Mouse (Mus musculus) heart, adult 2 months (tissue): ENCODE results near the gene Ghr. TPM values are rescaled to one million over a fixed set of nuclear protein-coding genes. Genes with fewer than 3 reads are reported as not detected.
A peak's percentile ranks its signal among the peaks of the same experiment; 100 is the strongest.

Experiments
- DNase-seq, 2 experiments: peaks; one replicate each; pipeline ENCODE4 v3.0.0; 2021
- H3K27ac ChIP-seq: fragments of 200-600 bp; 2 replicates; pipeline ENCODE4 v1.8.1; 2022
- H3K27me3 ChIP-seq: fragments of 200-500 bp; 2 replicates; pipeline ENCODE4 v1.6.1; 2012; ENCODE audit warnings: mild to moderate bottlenecking, low read length, inconsistent platforms, mixed read lengths; ENCODE audit not compliant: control insufficient read depth, insufficient read depth
- H3K36me3 ChIP-seq: fragments of 200-500 bp; 2 replicates; pipeline ENCODE4 v1.6.1; 2012; ENCODE audit warnings: low read length, inconsistent platforms; ENCODE audit not compliant: control insufficient read depth, insufficient read depth
- H3K4me1 ChIP-seq: fragments of 200-500 bp; 2 replicates; pipeline ENCODE4 v1.6.1; 2011; ENCODE audit warnings: low read length; ENCODE audit not compliant: control insufficient read depth, insufficient read depth
- H3K4me3 ChIP-seq: fragments of 200-600 bp; 2 replicates; pipeline ENCODE4 v1.8.1; 2022
- H3K79me2 ChIP-seq: fragments of 200-500 bp; replicated peaks from 2 replicates; pipeline ENCODE4 v1.6.1; 2012; ENCODE audit warnings: mild to moderate bottlenecking, inconsistent platforms, low read length, moderate library complexity, mixed read lengths; ENCODE audit not compliant: control insufficient read depth, insufficient read depth
- H3K9ac ChIP-seq: fragments of 200-500 bp; 2 replicates; pipeline ENCODE4 v1.6.1; 2012; ENCODE audit warnings: low read depth, mild to moderate bottlenecking, control low read depth, inconsistent platforms, low read length, mixed read lengths
- CTCF ChIP-seq: fragments of 200-600 bp; IDR thresholded peaks from 2 replicates; pipeline ENCODE4 v1.8.1; 2022; ENCODE audit warnings: antibody characterized with exemption, mild to moderate bottlenecking, moderate library complexity
- EP300 ChIP-seq: fragments of 200-500 bp; IDR thresholded peaks from 2 replicates; pipeline ENCODE4 v1.6.1; 2011; ENCODE audit warnings: low read depth, low read length, control low read depth; ENCODE audit not compliant: insufficient read depth
- POLR2A ChIP-seq: fragments of 200-500 bp; IDR thresholded peaks from 2 replicates; pipeline ENCODE4 v1.6.1; 2011; ENCODE audit warnings: mild to moderate bottlenecking, low read depth, low read length, control low read depth; ENCODE audit not compliant: insufficient read depth
- WGBS: fragments of 180-500 bp; shearing (Covaris S2); methylation state at CpG from one replicate; pipeline ENCODE4 v1.1.7; 2018; 5-methylcytosine and 5-hydroxymethylcytosine counted together
- intact Hi-C: fragments of 180-260 bp; cut with DNase I; formaldehyde crosslinking; loops from one replicate; pipeline ENCODE4 v1.15.1; 2025
- polyA plus RNA-seq: library from polyadenylated mRNA; depleted of rRNA; stranded (reverse); fragments of >200 nt; gene quantifications from 2 replicates; pipeline ENCODE4 v1.2.3, GENCODE M21; 2012
- total RNA-seq, 2 experiments: library from RNA; stranded (reverse); gene quantifications; 2 replicates each; pipeline ENCODE4 v1.2.3; 2021

The Ghr gene
- total and polyA plus RNA-seq, 3 experiments: 46.1 to 161 (median 160) TPM

- no peaks in the 10 kb centered on the region for H3K27me3 ChIP-seq
- H3K36me3 ChIP-seq: peaks cover 4% of the 10 kb centered on the region
- H3K9ac ChIP-seq: no peak overlapping the region
- WGBS: 43% methylated on average over 4 of the region's 4 CpGs
- peaks cover 2% of the 10 kb centered on the region for H3K4me1 ChIP-seq
- TF ChIP-seq POLR2A (no peak), EP300 (no peak), CTCF (no peak)
- no peaks in the 10 kb centered on the region for H3K79me2 ChIP-seq
- DNase-seq: peak; percentile 31 to 34
- no peak overlapping the region for H3K4me3 ChIP-seq
- H3K27ac ChIP-seq: no peak overlapping the region
- intact Hi-C loops: loop anchor here (5.0 kb wide), 1 partner anchor 150 kb away; no protein-coding TSS in a partner anchor
Observed at GRCm38 (mm10) chr15:3341806-3342582, 241.3 kb downstream of the Ghr start.

GRCm38 (mm10) chr15:3339847-3340246 is 243.4 kb downstream of the Ghr start:
- intact Hi-C loops: loop anchor here (5.0 kb wide), 1 partner anchor 152 kb away; no protein-coding TSS in a partner anchor
- H3K36me3 ChIP-seq: peaks cover 4% of the 10 kb centered on the region
- H3K27me3 ChIP-seq: no peaks in the 10 kb centered on the region
- H3K27ac ChIP-seq: no peak overlapping the region
- H3K9ac ChIP-seq: no peak overlapping the region
- peaks cover 2% of the 10 kb centered on the region for H3K4me1 ChIP-seq
- no peak for DNase-seq
- WGBS: 74% methylated on average over 3 of the region's 3 CpGs
- no peak for TF ChIP-seq EP300
- no peak for TF ChIP-seq CTCF
- TF ChIP-seq POLR2A: no peak
- no peaks in the 10 kb centered on the region for H3K79me2 ChIP-seq
- H3K4me3 ChIP-seq: no peak overlapping the region

DNA sequence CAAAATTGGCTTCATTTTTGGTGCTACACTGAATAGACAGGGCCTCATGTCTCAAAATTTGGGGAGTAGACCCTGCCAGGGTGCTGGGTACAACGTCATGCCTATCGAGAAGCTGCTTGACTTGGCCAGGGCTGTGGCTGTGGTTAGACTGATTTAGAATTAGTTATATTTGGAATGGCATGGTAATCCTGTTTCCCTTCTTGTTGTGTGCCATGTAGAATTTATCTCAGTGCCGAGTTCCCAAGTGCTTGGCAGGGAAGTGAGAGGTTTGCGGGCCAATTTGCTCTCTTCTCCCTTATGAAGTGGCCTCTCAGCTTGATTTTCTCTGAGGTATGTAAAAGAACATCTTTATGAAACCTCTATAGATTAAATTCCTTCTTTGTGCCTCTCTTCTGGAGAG is 250.8 kb downstream of the Ghr start:
- H3K27ac ChIP-seq: peak overlapping the region; percentile 76
- peaks cover 11% of the 10 kb centered on the region for H3K36me3 ChIP-seq
- peak; percentile 22 to 65 for DNase-seq
- no peaks in the 10 kb centered on the region for H3K27me3 ChIP-seq
- H3K79me2 ChIP-seq: no peaks in the 10 kb centered on the region
- H3K4me3 ChIP-seq: no peak overlapping the region
- WGBS: 65% methylated on average over 4 of the region's 4 CpGs
- no peak for TF ChIP-seq EP300
- TF ChIP-seq POLR2A: no peak
- TF ChIP-seq CTCF: no peak
- intact Hi-C loops: no loop called here
- H3K4me1 ChIP-seq: peaks cover 5% of the 10 kb centered on the region
- H3K9ac ChIP-seq: no peak overlapping the region

GRCm38 (mm10) chr15:3331813-3332212 is 251.5 kb downstream of the Ghr start:
- Histone ChIP-seq H3K4me3 (no peak overlapping the region), H3K4me1 (peaks cover 5% of the 10 kb centered on the region), H3K27me3 (no peaks in the 10 kb centered on the region), H3K79me2 (no peaks in the 10 kb centered on the region), H3K36me3 (peaks cover 11% of the 10 kb centered on the region), H3K27ac (peak overlapping the region; percentile 76), H3K9ac (no peak overlapping the region)
- no peak for DNase-seq
- WGBS: 50% methylated on average over 2 of the region's 2 CpGs
- intact Hi-C loops: no loop called here
- no peak for TF ChIP-seq EP300
- TF ChIP-seq CTCF: no peak
- TF ChIP-seq POLR2A: no peak

DNA sequence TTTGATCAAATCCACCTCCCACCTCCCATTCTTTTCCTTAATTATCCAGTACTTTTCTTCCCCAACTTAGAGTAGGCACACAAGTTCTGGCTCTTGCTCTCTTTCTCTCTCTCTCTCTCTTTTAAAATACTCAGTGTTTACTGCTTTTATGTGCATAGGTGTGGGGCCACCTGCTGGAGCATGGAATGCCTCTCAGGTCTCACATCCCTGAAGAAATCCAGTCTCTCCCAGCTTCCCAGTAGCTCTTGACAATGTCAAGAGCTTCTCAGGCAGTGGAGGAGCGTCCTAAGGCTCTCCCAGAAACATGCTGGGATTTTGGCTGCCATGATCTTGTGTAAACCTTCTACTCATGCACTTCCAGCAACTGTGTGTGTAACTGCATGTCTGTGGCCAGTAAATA is 253.0 kb downstream of the Ghr start:
- intact Hi-C loops: no loop called here
- H3K9ac ChIP-seq: no peak overlapping the region
- H3K4me1 ChIP-seq: peaks cover 5% of the 10 kb centered on the region
- peaks cover 11% of the 10 kb centered on the region for H3K36me3 ChIP-seq
- no peak overlapping the region for H3K4me3 ChIP-seq
- H3K79me2 ChIP-seq: no peaks in the 10 kb centered on the region
- TF ChIP-seq EP300: no peak
- TF ChIP-seq CTCF: 0 out of 2 replicates have a peak, but pooled peaks have one; percentile 15
- no peaks in the 10 kb centered on the region for H3K27me3 ChIP-seq
- H3K27ac ChIP-seq: no peak overlapping the region
- WGBS: 91% methylated on average over 1 of the region's 1 CpGs
- no peak for DNase-seq

- Histone ChIP-seq H3K4me3 (no peak overlapping the region), H3K36me3 (no peaks in the 10 kb centered on the region; the same call in 1 of the 2 replicates), H3K9ac (no peak overlapping the region), H3K27ac (no peak overlapping the region), H3K27me3 (no peaks in the 10 kb centered on the region), H3K79me2 (no peaks in the 10 kb centered on the region), H3K4me1 (no peaks in the 10 kb centered on the region)
- TF ChIP-seq POLR2A (no peak), EP300 (no peak), CTCF (no peak)
- intact Hi-C loops: no loop called here
- DNase-seq: no peak
Observed at GRCm38 (mm10) chr15:3323041-3323440, 260.3 kb downstream of the Ghr start.
